Mouse (Mus musculus) spleen, adult 2 months (tissue): ENCODE results near the gene Olfr434. TPM values are rescaled to one million over a fixed set of nuclear protein-coding genes. Genes with fewer than 3 reads are reported as not detected.
"Not testable (repeated sequence)": the region's sequence is repeated elsewhere in the genome, so short reads cannot be mapped to it uniquely, and the experiment has no call there.

Source experiments
- DNase-seq, 2 experiments: peaks; one replicate each; pipeline versions ENCODE4 v3.0.0 to v3.0.0-alpha.2; 2012 to 2021; ENCODE audit warnings: low spot score in 2 of 2, low read depth in 1 of 2
- H3K27ac ChIP-seq: fragments of 200-500 bp; 2 replicates; pipeline ENCODE4 v1.5.1; 2012; ENCODE audit warnings: low read length, inconsistent platforms; ENCODE audit not compliant: insufficient read depth
- H3K27me3 ChIP-seq: fragments of 200-500 bp; 2 replicates; pipeline ENCODE4 v1.6.1; 2012; ENCODE audit warnings: mild to moderate bottlenecking, moderate library complexity, low read length, inconsistent platforms; ENCODE audit not compliant: control insufficient read depth, insufficient read depth
- H3K36me3 ChIP-seq: fragments of 200-500 bp; 2 replicates; pipeline ENCODE4 v1.6.1; 2012; ENCODE audit warnings: mild to moderate bottlenecking, low read length, inconsistent platforms; ENCODE audit not compliant: control insufficient read depth, insufficient read depth
- H3K4me1 ChIP-seq: fragments of 200-500 bp; 2 replicates; pipeline ENCODE4 v1.6.1; 2011; ENCODE audit warnings: inconsistent platforms; ENCODE audit not compliant: control insufficient read depth, insufficient read depth, insufficient read length
- H3K4me3 ChIP-seq: fragments of 200-500 bp; 2 replicates; pipeline ENCODE4 v1.5.1; 2011; ENCODE audit warnings: mild to moderate bottlenecking, inconsistent platforms; ENCODE audit not compliant: insufficient read depth, insufficient read length; ENCODE audit errors: extremely low read depth
- CTCF ChIP-seq: fragments of 200-500 bp; IDR thresholded peaks from 2 replicates; pipeline ENCODE4 v1.5.1; 2011; ENCODE audit warnings: mild to moderate bottlenecking, inconsistent platforms; ENCODE audit not compliant: insufficient read depth, insufficient read length, insufficient replicate concordance; ENCODE audit errors: extremely low read depth
- POLR2A ChIP-seq: fragments of 200-500 bp; IDR thresholded peaks from 2 replicates; pipeline ENCODE4 v1.6.1; 2011; ENCODE audit warnings: low read depth, low read length, inconsistent platforms
- WGBS: fragments of 180-500 bp; shearing (Covaris S2); methylation state at CpG from one replicate; pipeline ENCODE4 v1.1.7; 2018; 5-methylcytosine and 5-hydroxymethylcytosine counted together
- polyA plus RNA-seq: library from polyadenylated mRNA; depleted of rRNA; stranded (reverse); fragments of >200 nt; gene quantifications from 2 replicates; pipeline ENCODE4 v1.2.3, GENCODE M21; 2012; rRNA removed

Gene Olfr434
- not detected in 2 replicates for polyA plus RNA-seq

DNA sequence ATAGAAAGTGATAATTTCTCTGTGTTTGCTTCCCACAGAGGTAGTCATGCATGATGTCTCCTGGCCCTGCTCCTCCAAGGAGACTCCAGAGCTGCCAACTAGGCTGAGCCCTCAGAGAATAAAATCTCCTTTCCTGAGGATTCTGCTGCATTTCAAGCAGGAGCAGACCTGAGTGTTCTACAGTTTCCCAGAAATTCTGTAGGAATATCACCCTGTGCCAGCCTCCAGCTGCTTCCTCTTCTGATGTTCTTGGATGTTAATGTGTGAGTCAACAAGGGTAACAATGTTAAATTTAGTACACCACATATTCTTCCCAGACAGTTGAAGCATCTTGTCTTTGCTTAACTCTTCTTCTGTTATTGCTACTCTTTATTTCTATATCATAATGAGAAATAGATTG lies at the start of gene Olfr434:
Gene Olfr434, plus strand, starts transcription at position 149 of the 400 bp plus-strand sequence.
- H3K27me3 ChIP-seq, DNase-seq, H3K4me3 ChIP-seq, H3K4me1 ChIP-seq, H3K27ac ChIP-seq, H3K36me3 ChIP-seq: not testable (repeated sequence)

DNA sequence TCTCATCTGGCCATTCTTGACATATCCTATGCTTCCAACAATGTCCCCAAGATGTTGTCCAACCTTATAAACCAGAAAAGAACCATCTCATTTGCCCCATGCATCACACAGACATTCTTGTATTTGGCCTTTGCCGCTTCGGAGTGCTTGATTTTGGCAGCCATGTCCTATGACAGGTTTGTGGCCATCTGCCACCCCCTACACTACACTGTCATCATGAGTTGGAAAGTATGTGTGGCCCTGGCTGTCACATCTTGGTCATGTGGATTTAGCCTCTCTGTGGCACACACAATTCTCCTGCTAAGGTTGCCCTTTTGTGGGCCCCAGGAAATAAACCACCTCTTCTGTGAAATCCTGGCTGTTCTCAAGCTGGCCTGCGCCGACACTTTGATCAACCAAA lies 45.6 kb upstream of the Olfr434 start:
- H3K27ac ChIP-seq = no peak overlapping the region
- no peaks in the 10 kb centered on the region for H3K36me3 ChIP-seq
- no peaks in the 10 kb centered on the region for H3K4me1 ChIP-seq
- no peak overlapping the region for H3K4me3 ChIP-seq
- no peaks in the 10 kb centered on the region for H3K27me3 ChIP-seq
- DNase-seq = no peak
- no peak for TF ChIP-seq POLR2A
- TF ChIP-seq CTCF = no peak
- WGBS = 96% methylated on average over 4 of the region's 4 CpGs

DNA sequence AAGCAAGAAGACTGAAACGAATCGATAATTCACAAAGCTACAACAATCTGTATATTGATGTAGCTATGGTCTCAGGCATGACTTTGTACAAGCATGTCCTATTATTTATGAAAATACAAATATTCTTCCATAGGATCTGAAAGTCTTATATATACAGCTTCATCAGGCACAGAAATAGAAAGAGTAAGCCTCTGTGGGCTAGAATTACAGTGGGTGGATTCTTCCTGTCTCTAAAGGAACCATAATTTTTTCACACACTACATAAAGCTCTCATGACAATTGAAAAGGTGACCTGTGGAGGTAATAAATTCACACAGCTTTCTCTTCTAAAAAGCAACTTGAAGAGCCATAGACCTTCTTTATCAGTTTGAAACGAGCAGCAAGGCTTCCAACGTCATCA lies 41.0 kb upstream of the Olfr434 start, which contains the start of gene Olfr13:
Gene Olfr13, plus strand, starts transcription at position 301 of the 400 bp plus-strand sequence.
- Histone ChIP-seq H3K4me1 (no peaks in the 10 kb centered on the region), H3K36me3 (no peaks in the 10 kb centered on the region), H3K27me3 (no peaks in the 10 kb centered on the region), H3K4me3 (no peak within 1 kb of the TSS), H3K27ac (no peak within 1 kb of the TSS)
- TF ChIP-seq CTCF (no peak), POLR2A (no peak)
- DNase-seq = no peak
- WGBS = 63% methylated on average over 4 of the region's 4 CpGs

DNA sequence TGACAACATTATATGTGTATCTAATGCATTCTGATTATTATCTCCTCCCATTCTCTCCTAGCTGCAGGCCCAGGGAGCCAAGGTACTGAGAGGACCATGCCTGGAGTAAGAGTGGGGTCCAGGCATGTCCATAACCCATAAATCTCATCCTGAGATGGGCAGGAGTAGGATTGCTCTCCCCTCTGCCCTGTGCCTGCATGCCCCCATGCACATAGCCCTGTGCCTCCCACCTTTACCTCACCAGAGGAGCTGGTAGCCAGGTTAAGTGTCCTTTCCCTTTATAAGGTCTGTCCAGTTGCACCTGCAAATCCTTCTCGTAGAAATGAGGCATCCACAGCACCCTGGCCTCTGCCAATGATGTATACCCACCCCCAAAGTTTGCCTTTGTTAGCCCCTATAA lies 34.7 kb upstream of the Olfr434 start:
- TF ChIP-seq CTCF (no peak), POLR2A (no peak)
- H3K27ac ChIP-seq = no peak overlapping the region
- no peaks in the 10 kb centered on the region for H3K27me3 ChIP-seq
- no peak overlapping the region for H3K4me3 ChIP-seq
- no peak for DNase-seq
- no peaks in the 10 kb centered on the region for H3K4me1 ChIP-seq
- WGBS = 52% methylated on average over 1 of the region's 1 CpGs
- H3K36me3 ChIP-seq = no peaks in the 10 kb centered on the region

DNA sequence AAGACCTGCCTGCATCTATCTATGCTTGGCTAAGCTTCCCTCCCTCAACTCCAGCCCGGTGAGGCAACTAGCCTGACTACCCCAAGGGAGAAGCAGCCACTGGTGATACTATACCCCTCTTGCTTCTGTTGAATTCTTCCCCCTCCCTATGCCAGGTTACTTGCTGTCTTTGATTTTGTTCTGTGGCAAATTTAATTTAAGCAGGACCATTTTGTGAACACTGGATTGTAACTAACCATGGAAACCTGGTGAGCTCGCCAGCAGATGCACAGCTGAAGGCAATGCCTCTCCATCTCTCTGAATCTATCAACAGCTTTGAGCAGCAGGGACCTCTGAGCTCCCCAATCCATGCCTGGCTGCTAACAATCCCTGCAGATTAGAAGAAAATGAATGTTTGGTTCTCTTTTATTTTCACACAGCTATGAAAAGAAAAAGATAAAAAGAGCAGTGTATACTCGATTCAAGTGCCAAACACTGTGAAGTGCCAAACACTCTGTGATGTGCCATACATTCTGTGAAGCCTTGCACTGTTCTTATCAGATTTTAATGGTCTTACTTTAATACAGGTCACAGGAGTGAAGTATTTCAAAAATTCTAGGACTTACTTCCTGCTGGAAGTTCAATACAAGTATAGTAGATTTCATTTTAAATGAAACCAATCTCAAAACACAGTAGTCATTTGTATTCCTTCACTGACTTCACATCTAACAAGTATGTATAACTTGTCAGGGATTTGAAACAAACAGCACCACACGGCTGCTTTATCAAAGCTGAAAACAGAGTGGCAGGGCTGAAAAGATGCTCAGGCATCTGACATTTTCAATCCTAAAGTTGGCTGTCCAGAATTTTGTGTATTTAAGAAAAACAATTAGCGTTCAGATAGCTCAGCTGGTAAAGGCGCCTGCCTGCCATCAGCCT lies 34.0 kb upstream of the Olfr434 start:
- H3K27ac ChIP-seq = no peak overlapping the region
- H3K4me3 ChIP-seq = no peak overlapping the region
- no peaks in the 10 kb centered on the region for H3K36me3 ChIP-seq
- no peaks in the 10 kb centered on the region for H3K27me3 ChIP-seq
- TF ChIP-seq POLR2A (no peak), CTCF (no peak)
- no peaks in the 10 kb centered on the region for H3K4me1 ChIP-seq
- DNase-seq = no peak
- WGBS = 75% methylated on average over 6 of the region's 6 CpGs

DNA sequence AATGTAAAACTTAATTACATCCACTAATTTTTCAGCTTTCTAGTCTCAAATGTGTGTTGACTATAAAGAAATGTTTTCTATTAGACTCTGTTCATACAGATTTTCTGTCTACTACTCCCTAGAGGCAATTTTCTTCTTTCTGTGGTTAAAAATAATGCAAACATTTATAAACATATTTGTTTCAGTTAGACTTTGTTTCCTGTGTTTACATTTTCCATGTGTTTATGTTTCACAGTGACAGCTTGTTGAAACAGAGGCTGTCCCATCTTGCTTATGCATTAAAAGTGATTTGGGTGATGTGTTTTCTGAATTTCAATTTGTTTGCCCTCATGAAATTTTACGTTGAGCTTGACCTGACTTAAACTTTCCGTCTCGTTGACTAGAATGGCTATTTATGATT lies 21.8 kb upstream of the Olfr434 start:
- Histone ChIP-seq H3K4me3 (no peak overlapping the region), H3K27ac (no peak overlapping the region), H3K36me3 (no peaks in the 10 kb centered on the region), H3K4me1 (no peaks in the 10 kb centered on the region), H3K27me3 (no peaks in the 10 kb centered on the region)
- WGBS = 80% methylated on average over 3 of the region's 3 CpGs
- TF ChIP-seq POLR2A = no peak
- no peak for TF ChIP-seq CTCF
- DNase-seq = no peak

DNA sequence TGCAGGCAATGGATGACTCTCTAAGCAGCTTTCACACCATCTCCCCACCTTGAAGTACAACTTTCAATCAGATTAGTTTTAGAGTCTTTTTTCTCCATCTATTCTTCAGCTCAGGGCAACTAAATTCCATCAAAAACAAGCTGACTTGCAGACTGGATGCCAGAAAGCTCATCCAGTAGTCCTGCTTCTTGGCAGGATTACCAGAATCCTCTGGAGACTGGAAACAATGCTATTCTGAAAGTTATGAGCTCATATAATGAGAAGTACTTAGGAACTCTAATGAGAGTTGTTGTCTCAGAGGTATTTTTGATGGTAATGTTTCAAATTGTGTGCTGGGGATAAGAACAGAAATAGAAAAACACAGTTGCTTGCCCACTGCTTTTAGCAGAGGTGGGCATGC lies 16.0 kb upstream of the Olfr434 start, which contains the start of gene Olfr435:
Gene Olfr435, plus strand, starts transcription at position 366 of the 400 bp plus-strand sequence.
- Histone ChIP-seq H3K27me3 (no peaks in the 10 kb centered on the region), H3K4me3 (no peak within 1 kb of the TSS), H3K36me3 (no peaks in the 10 kb centered on the region), H3K27ac (no peak within 1 kb of the TSS), H3K4me1 (no peaks in the 10 kb centered on the region)
- TF ChIP-seq POLR2A (no peak), CTCF (no peak)
- no peak for DNase-seq
